Mouse (Mus musculus): Measurements from ENCODE around the gene Gclm. TPM values are rescaled to one million over a fixed set of nuclear protein-coding genes. Genes with fewer than 3 reads are reported as not detected.

Gclm gene
- polyA plus RNA-seq, 1 experiment from 2014 or later = 382 TPM

- Histone ChIP-seq H3K4me3 (ENCODE audit: low read depth, low read length) (peak within 1 kb of the TSS; percentile 76), H3K9me3 (ENCODE audit: control insufficient read depth) (no peaks in the 10 kb centered on the region), H3K27me3 (replicated peaks; ENCODE audit: control insufficient read depth, insufficient read depth, low read length) (no peaks in the 10 kb centered on the region), H3K4me2 (replicated peaks; ENCODE audit: low read depth) (peak within 1 kb of the TSS; percentile 77), H3K27ac (ENCODE audit: low read depth, low read length) (peak within 1 kb of the TSS; percentile 95), H3K36me3 (ENCODE audit: control insufficient read depth, insufficient read depth) (no peaks in the 10 kb centered on the region), H3K4me1 (replicated peaks; ENCODE audit: control insufficient read depth, insufficient read depth, low read length) (peaks cover 8% of the 10 kb centered on the region), H3K9ac (ENCODE audit: low read depth, low read length) (peak within 1 kb of the TSS; percentile 89)
- WGBS = 6% methylated on average over 33 of the region's 37 CpGs
- ATAC-seq = peak; percentile 39
- TF ChIP-seq CTCF (IDR thresholded peaks at IDR 0.05; ENCODE audit: low read depth) = no peak
These were observed 48.8 kb downstream of the Gclm start, which contains the start of gene Bcar3 for GRCm38 (mm10) chr3:122293954-122294850. Gene Bcar3, plus strand, starts transcription at chr3:122294136.

DNA sequence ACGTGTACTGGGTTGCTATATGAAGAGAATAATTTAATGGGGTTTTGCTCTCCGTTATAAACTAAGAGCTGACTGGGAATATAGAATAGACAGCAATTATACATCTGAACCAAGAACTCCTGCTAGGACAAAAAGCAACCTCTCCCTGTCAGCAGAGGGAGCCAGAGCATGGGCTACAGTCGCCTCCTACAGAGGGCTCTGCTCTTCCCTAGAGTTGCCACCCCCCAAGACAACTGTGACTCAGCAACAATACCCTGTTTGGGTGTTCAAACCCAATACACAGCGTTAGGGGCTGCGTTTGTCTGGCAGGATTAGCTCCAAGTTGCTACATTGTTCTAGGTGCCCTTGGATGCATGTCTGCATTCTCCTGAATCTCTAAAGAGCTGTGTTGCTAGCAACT, 50.2 kb downstream of the Gclm start:
- H3K4me3 ChIP-seq (ENCODE audit: low read depth, low read length) = no peak overlapping the region
- no peaks in the 10 kb centered on the region for H3K9me3 ChIP-seq (ENCODE audit: control insufficient read depth)
- H3K27ac ChIP-seq (ENCODE audit: low read depth, low read length) = no peak overlapping the region
- H3K27me3 ChIP-seq (replicated peaks; ENCODE audit: control insufficient read depth, insufficient read depth, low read length) = no peaks in the 10 kb centered on the region
- peaks cover 8% of the 10 kb centered on the region; the same call in 1 of the 2 replicates for H3K4me1 ChIP-seq (replicated peaks; ENCODE audit: control insufficient read depth, insufficient read depth, low read length)
- 8% methylated on average over 5 of the region's 5 CpGs for WGBS
- peak; percentile 92 for TF ChIP-seq CTCF (IDR thresholded peaks at IDR 0.05; ENCODE audit: low read depth)
- no peaks in the 10 kb centered on the region for H3K36me3 ChIP-seq (ENCODE audit: control insufficient read depth, insufficient read depth)
- no peak overlapping the region for H3K9ac ChIP-seq (ENCODE audit: low read depth, low read length)
- ATAC-seq = no peak
- no peak overlapping the region for H3K4me2 ChIP-seq (replicated peaks; ENCODE audit: low read depth)

DNA sequence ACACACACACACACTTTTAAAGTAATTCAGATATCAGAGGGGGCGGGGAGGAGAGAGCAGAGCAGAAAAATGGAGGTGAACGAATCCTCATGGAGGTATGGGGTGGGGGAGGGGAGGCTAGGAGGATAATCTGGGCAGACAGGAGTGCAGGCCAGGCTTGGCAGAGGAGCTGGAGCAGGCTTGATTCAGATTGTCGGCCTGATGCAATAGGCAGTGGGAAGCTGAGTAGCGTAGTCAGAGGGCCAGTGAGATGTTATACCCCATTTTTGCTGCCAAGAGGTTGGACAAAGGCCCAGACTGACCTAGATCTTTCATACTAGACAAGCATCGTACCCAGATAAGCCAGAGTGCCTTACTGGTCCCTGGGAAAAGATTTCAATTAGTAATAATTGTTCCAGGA, 51.6 kb downstream of the Gclm start:
- Histone ChIP-seq H3K4me1 (replicated peaks; ENCODE audit: control insufficient read depth, insufficient read depth, low read length) (peaks cover 4% of the 10 kb centered on the region; the same call in 1 of the 2 replicates), H3K9me3 (ENCODE audit: control insufficient read depth) (no peaks in the 10 kb centered on the region), H3K27ac (ENCODE audit: low read depth, low read length) (no peak overlapping the region), H3K36me3 (ENCODE audit: control insufficient read depth, insufficient read depth) (no peaks in the 10 kb centered on the region), H3K27me3 (replicated peaks; ENCODE audit: control insufficient read depth, insufficient read depth, low read length) (no peaks in the 10 kb centered on the region), H3K4me2 (replicated peaks; ENCODE audit: low read depth) (no peak overlapping the region), H3K9ac (ENCODE audit: low read depth, low read length) (no peak overlapping the region), H3K4me3 (ENCODE audit: low read depth, low read length) (no peak overlapping the region)
- ATAC-seq = no peak
- 70% methylated on average over 5 of the region's 5 CpGs for WGBS
- TF ChIP-seq CTCF (IDR thresholded peaks at IDR 0.05; ENCODE audit: low read depth) = no peak

- 61% methylated on average over 9 of the region's 9 CpGs for WGBS
- no peak for ATAC-seq
- Histone ChIP-seq H3K4me1 (replicated peaks; ENCODE audit: control insufficient read depth, insufficient read depth, low read length) (no peaks in the 10 kb centered on the region), H3K9me3 (ENCODE audit: control insufficient read depth) (no peaks in the 10 kb centered on the region), H3K4me2 (replicated peaks; ENCODE audit: low read depth) (no peak overlapping the region), H3K9ac (ENCODE audit: low read depth, low read length) (no peak overlapping the region), H3K27ac (ENCODE audit: low read depth, low read length) (no peak overlapping the region), H3K4me3 (ENCODE audit: low read depth, low read length) (no peak overlapping the region), H3K27me3 (replicated peaks; ENCODE audit: control insufficient read depth, insufficient read depth, low read length) (no peaks in the 10 kb centered on the region), H3K36me3 (ENCODE audit: control insufficient read depth, insufficient read depth) (no peaks in the 10 kb centered on the region)
- TF ChIP-seq CTCF (IDR thresholded peaks at IDR 0.05; ENCODE audit: low read depth) = no peak
These were observed 55.9 kb downstream of the Gclm start for GRCm38 (mm10) chr3:122300983-122301919.

- Histone ChIP-seq H3K27ac (ENCODE audit: low read depth, low read length) (no peak overlapping the region), H3K9ac (ENCODE audit: low read depth, low read length) (no peak overlapping the region), H3K36me3 (ENCODE audit: control insufficient read depth, insufficient read depth) (no peaks in the 10 kb centered on the region), H3K9me3 (ENCODE audit: control insufficient read depth) (no peaks in the 10 kb centered on the region), H3K4me3 (ENCODE audit: low read depth, low read length) (no peak overlapping the region), H3K27me3 (replicated peaks; ENCODE audit: control insufficient read depth, insufficient read depth, low read length) (no peaks in the 10 kb centered on the region), H3K4me2 (replicated peaks; ENCODE audit: low read depth) (no peak overlapping the region), H3K4me1 (replicated peaks; ENCODE audit: control insufficient read depth, insufficient read depth, low read length) (no peaks in the 10 kb centered on the region)
- no peak for ATAC-seq
- WGBS = 84% methylated on average over 4 of the region's 4 CpGs
- TF ChIP-seq CTCF (IDR thresholded peaks at IDR 0.05; ENCODE audit: low read depth) = no peak
These were observed 59.2 kb downstream of the Gclm start for GRCm38 (mm10) chr3:122304560-122304959.

All from intestine, postnatal 0 days (tissue).